Mouse (Mus musculus) urinary bladder, postnatal 25 days (tissue): ENCODE measurements around the gene Kri1.
"Not testable (repeated sequence)": the region's sequence is repeated elsewhere in the genome, so short reads cannot be mapped to it uniquely, and the experiment has no call there.

Source experiments
- DNase-seq: peaks from one replicate; pipeline ENCODE4 v3.0.0; 2022; ENCODE audit warnings: low spot score

Gene Kri1

GRCm38 (mm10) chr9:21274336-21274735 lies 13.4 kb downstream of the Kri1 start:
- no peak for DNase-seq

- DNase-seq, result no peak
Observed at GRCm38 (mm10) chr9:21273520-21274228, 14.1 kb downstream of the Kri1 start.

- DNase-seq, result no peak
Observed at GRCm38 (mm10) chr9:21273094-21273493, 14.7 kb downstream of the Kri1 start.

GRCm38 (mm10) chr9:21272391-21272790 lies 15.4 kb downstream of the Kri1 start:
- no peak for DNase-seq

- DNase-seq, result not testable (repeated sequence)
Observed at GRCm38 (mm10) chr9:21269590-21269989, 18.2 kb downstream of the Kri1 start.

GRCm38 (mm10) chr9:21268305-21268704 lies 19.5 kb downstream of the Kri1 start:
- DNase-seq, result no peak

GRCm38 (mm10) chr9:21266889-21267288 lies 20.9 kb downstream of the Kri1 start:
- no peak for DNase-seq

GRCm38 (mm10) chr9:21265611-21266010 lies 22.2 kb downstream of the Kri1 start:
- DNase-seq, result no peak

- DNase-seq, result peak; percentile 94
Observed at GRCm38 (mm10) chr9:21265000-21265561, 22.7 kb downstream of the Kri1 start, which contains the start of gene Atg4d. Gene Atg4d (plus strand): TSS chr9:21265293.

- peak; percentile 43 for DNase-seq
Observed at GRCm38 (mm10) chr9:21264272-21264999, 23.3 kb downstream of the Kri1 start.

- no peak for DNase-seq
Observed at GRCm38 (mm10) chr9:21261831-21262230, 25.9 kb downstream of the Kri1 start.

GRCm38 (mm10) chr9:21260491-21261040 lies 27.2 kb downstream of the Kri1 start:
- DNase-seq, result no peak

- not testable (repeated sequence) for DNase-seq
Observed at GRCm38 (mm10) chr9:21256349-21256748, 31.4 kb downstream of the Kri1 start.

- DNase-seq, result no peak
Observed at GRCm38 (mm10) chr9:21254690-21255089, 33.1 kb downstream of the Kri1 start.

GRCm38 (mm10) chr9:21251116-21251735 lies 36.5 kb downstream of the Kri1 start:
- no peak for DNase-seq

- no peak for DNase-seq
Observed at GRCm38 (mm10) chr9:21250509-21250908, 37.3 kb downstream of the Kri1 start.

- DNase-seq, result no peak
Observed at GRCm38 (mm10) chr9:21249629-21250508, 37.9 kb downstream of the Kri1 start.

GRCm38 (mm10) chr9:21248326-21248725 lies 39.4 kb downstream of the Kri1 start, which contains the start of gene S1pr5:
Gene S1pr5 (minus strand): TSS chr9:21248443.
- DNase-seq, result no peak

GRCm38 (mm10) chr9:21246342-21246741 lies 41.4 kb downstream of the Kri1 start:
- DNase-seq, result no peak

- DNase-seq, result no peak
Observed at GRCm38 (mm10) chr9:21245113-21245487, 42.7 kb downstream of the Kri1 start.

GRCm38 (mm10) chr9:21244428-21245112 lies 43.2 kb downstream of the Kri1 start:
- no peak for DNase-seq
